Mouse (Mus musculus): Measurements from ENCODE around the gene Vmn1r21. TPM values are rescaled to one million over a fixed set of nuclear protein-coding genes. Genes with fewer than 3 reads are reported as not detected.

Vmn1r21 gene
- polyA plus RNA-seq, 1 experiment from 2014 or later = not detected

DNA sequence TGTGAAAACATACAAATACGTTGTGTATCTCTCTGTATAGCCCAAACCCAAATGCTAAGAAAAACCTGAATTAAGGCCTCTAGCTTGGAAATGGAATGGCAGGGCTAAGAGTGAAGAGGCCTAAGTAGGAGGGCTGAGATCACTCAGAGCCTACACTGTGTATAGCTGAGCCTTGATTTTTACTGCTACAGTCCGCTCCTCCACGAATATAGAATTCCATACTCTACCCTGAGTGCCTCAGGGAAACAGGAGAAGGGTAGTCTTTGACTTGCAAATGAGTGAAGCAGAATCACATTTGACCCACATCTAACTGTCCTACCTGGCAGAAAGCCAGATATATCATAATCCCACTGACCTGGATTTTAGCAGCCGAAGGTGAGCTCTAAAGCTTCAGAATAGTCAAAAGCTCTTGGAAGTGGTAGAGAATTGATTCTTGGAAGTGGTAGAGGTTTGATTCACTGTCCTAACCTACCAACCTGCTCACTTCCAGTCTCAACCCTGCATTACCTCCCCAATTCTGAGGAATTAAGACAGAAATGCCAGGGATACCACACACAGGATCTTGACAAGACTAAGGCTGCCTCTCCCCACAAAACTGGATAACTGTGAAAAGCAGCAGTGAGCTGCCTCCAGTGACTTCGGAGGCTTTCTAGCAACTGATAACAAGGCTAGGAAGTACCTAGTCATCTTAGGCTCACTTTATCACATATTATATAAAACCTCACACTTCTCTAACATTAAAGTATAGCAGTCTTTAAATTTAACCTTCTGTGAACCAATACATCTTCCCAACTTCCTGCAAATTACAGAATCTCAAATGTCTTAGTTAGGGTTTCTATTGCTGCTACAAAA is 44.7 kb downstream of the Vmn1r21 start:
- WGBS = 87% methylated on average over 5 of the region's 5 CpGs
- Histone ChIP-seq H3K36me3 (ENCODE audit: insufficient read depth, low read length) (no peaks in the 10 kb centered on the region), H3K27ac (ENCODE audit: low read length) (no peak overlapping the region), H3K4me3 (ENCODE audit: low read depth, low read length) (no peak overlapping the region), H3K9ac (replicated peaks; ENCODE audit: low read depth) (no peak overlapping the region), H3K4me1 (ENCODE audit: insufficient read depth, low read depth, low read length) (no peaks in the 10 kb centered on the region), H3K4me2 (replicated peaks; ENCODE audit: low read depth, low read length) (no peak overlapping the region), H3K27me3 (replicated peaks; ENCODE audit: insufficient read depth, low read length) (no peaks in the 10 kb centered on the region), H3K9me3 (ENCODE audit: low read length) (no peaks in the 10 kb centered on the region)
- TF ChIP-seq EP300 (IDR thresholded peaks at IDR 0.05) (no peak), CTCF (IDR thresholded peaks at IDR 0.05) (no peak)
- no peak for DNase-seq (ENCODE audit: low spot score)
- ATAC-seq = no peak

DNA sequence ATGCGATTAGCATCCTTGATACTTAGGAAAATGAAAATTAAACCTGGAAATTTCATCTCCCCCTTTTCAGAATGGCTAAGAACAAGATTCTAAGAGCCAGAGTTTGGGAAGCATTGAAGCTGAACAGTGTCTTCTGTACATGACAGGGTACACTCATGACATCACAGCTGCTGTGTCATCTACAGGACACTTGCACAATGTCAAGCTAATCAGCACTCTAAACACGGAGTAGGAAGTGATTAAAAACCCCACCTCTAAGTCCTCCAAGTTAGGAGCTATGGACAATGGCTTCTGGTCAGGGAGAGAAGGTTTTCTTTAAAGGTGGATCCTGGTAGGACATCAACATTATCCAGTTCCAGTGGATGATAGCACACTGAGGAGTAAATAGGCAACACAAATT is 47.0 kb downstream of the Vmn1r21 start:
- Histone ChIP-seq H3K27ac (ENCODE audit: low read length) (no peak overlapping the region), H3K36me3 (ENCODE audit: insufficient read depth, low read length) (no peaks in the 10 kb centered on the region), H3K4me3 (ENCODE audit: low read depth, low read length) (no peak overlapping the region), H3K27me3 (replicated peaks; ENCODE audit: insufficient read depth, low read length) (no peaks in the 10 kb centered on the region), H3K4me2 (replicated peaks; ENCODE audit: low read depth, low read length) (no peak overlapping the region), H3K9me3 (ENCODE audit: low read length) (no peaks in the 10 kb centered on the region), H3K9ac (replicated peaks; ENCODE audit: low read depth) (no peak overlapping the region), H3K4me1 (ENCODE audit: insufficient read depth, low read depth, low read length) (no peaks in the 10 kb centered on the region)
- TF ChIP-seq CTCF (IDR thresholded peaks at IDR 0.05) (no peak), EP300 (IDR thresholded peaks at IDR 0.05) (no peak)
- 59% methylated on average over 2 of the region's 2 CpGs for WGBS
- DNase-seq (ENCODE audit: low spot score) (no peak), ATAC-seq (no peak)

DNA sequence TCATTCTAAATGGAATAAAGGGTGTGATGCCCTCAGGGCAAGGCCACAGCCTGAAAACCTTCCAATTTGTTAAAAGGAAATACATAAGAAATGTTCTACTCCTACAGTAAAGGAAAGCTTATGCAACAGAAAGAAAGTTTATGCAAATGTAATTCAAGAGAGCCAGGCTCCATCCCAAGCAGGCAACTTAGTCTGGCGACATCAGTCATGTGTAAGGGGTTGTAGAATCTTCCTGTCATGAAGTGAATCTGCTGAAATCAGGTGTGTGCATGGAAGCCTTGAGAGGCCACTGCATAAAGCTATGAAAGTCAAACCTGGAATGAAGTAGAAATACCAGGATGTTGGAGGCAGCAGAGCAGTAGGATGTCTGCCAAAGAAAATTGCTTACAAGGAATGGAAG is 51.2 kb downstream of the Vmn1r21 start:
- DNase-seq (ENCODE audit: low spot score) (no peak), ATAC-seq (no peak)
- TF ChIP-seq EP300 (IDR thresholded peaks at IDR 0.05) (no peak), CTCF (IDR thresholded peaks at IDR 0.05) (no peak)
- H3K4me2 ChIP-seq (replicated peaks; ENCODE audit: low read depth, low read length) = no peak overlapping the region
- no peak overlapping the region for H3K9ac ChIP-seq (replicated peaks; ENCODE audit: low read depth)
- H3K9me3 ChIP-seq (ENCODE audit: low read length) = no peaks in the 10 kb centered on the region
- no peaks in the 10 kb centered on the region for H3K4me1 ChIP-seq (ENCODE audit: insufficient read depth, low read depth, low read length)
- H3K4me3 ChIP-seq (ENCODE audit: low read depth, low read length) = no peak overlapping the region
- H3K27ac ChIP-seq (ENCODE audit: low read length) = no peak overlapping the region
- no peaks in the 10 kb centered on the region for H3K36me3 ChIP-seq (ENCODE audit: insufficient read depth, low read length)
- no peaks in the 10 kb centered on the region for H3K27me3 ChIP-seq (replicated peaks; ENCODE audit: insufficient read depth, low read length)
- WGBS = 86% methylated on average over 1 of the region's 1 CpGs

DNA sequence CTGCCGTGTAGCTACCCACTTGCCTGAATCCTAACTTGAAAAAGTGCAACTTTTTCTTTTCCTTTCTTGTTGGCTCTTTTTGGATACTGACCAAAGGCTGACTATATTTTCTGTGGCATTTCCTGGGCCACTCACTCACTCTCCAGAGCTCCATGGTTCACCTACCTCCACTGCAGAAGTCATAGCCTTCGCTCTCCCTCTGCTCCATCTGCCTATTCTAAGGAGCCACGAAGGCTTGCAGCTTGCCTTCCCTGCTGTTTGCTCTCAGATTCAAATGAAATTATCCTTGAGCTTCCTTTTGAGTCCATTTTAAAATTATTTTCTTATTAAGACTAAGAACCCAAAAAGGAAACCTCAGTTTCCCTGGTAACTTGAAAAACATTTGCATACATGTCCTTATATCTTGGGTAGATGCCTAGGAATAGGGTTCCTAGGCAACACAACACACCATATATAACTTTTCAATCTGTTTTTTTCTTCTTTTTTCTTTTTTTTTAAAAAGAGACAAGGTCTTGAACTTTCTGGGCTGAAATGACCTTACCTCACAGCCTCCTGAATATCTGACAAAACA is 53.2 kb downstream of the Vmn1r21 start:
- H3K9me3 ChIP-seq (ENCODE audit: low read length) = no peaks in the 10 kb centered on the region
- H3K4me1 ChIP-seq (ENCODE audit: insufficient read depth, low read depth, low read length) = no peaks in the 10 kb centered on the region
- no peak overlapping the region for H3K4me3 ChIP-seq (ENCODE audit: low read depth, low read length)
- no peak for DNase-seq (ENCODE audit: low spot score)
- no peak overlapping the region for H3K4me2 ChIP-seq (replicated peaks; ENCODE audit: low read depth, low read length)
- H3K36me3 ChIP-seq (ENCODE audit: insufficient read depth, low read length) = no peaks in the 10 kb centered on the region
- no peak overlapping the region for H3K27ac ChIP-seq (ENCODE audit: low read length)
- no peaks in the 10 kb centered on the region for H3K27me3 ChIP-seq (replicated peaks; ENCODE audit: insufficient read depth, low read length)
- no peak for ATAC-seq
- 88% methylated on average over 3 of the region's 3 CpGs for WGBS
- TF ChIP-seq CTCF (IDR thresholded peaks at IDR 0.05) (no peak), EP300 (IDR thresholded peaks at IDR 0.05) (no peak)
- no peak overlapping the region for H3K9ac ChIP-seq (replicated peaks; ENCODE audit: low read depth)

DNA sequence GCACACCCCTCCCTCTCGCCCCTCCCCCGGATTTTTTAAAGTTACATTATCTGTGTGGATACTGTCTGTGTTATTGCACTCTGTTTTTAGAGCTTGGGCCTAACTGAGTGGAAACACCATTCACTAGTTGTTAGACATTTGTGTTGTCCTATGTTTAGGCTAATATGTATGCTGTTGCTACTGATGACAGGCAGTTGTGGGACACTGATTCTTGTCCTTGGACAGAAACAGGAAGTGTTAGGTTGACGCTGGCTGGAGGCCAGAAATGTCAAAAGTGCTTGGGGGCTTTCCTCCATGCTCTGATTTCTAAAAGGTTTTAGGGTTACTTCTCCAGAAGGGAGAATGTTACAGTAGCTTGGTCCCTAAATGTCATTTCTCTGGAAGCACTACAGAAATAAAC is 54.3 kb downstream of the Vmn1r21 start:
- H3K36me3 ChIP-seq (ENCODE audit: insufficient read depth, low read length) = no peaks in the 10 kb centered on the region
- DNase-seq (ENCODE audit: low spot score) = peak; percentile 29
- H3K9ac ChIP-seq (replicated peaks; ENCODE audit: low read depth) = no peak overlapping the region
- no peak overlapping the region for H3K4me3 ChIP-seq (ENCODE audit: low read depth, low read length)
- no peaks in the 10 kb centered on the region for H3K27me3 ChIP-seq (replicated peaks; ENCODE audit: insufficient read depth, low read length)
- no peak overlapping the region for H3K4me2 ChIP-seq (replicated peaks; ENCODE audit: low read depth, low read length)
- H3K27ac ChIP-seq (ENCODE audit: low read length) = no peak overlapping the region
- no peaks in the 10 kb centered on the region for H3K9me3 ChIP-seq (ENCODE audit: low read length)
- no peak for TF ChIP-seq EP300 (IDR thresholded peaks at IDR 0.05)
- TF ChIP-seq CTCF (IDR thresholded peaks at IDR 0.05) = no peak
- H3K4me1 ChIP-seq (ENCODE audit: insufficient read depth, low read depth, low read length) = no peaks in the 10 kb centered on the region
- ATAC-seq = no peak
- WGBS = 50% methylated on average over 3 of the region's 3 CpGs

Other genes starting within 250 kb of the Vmn1r21 start
- gene Pyurf, start 158.3 kb downstream of the Vmn1r21 start, polyA plus RNA-seq (2015; fragmentation: Nextera tagmentation; extraction: Ambion mirVana) = 11.3 and 11.5 TPM in 2 replicates
- gene Lancl2, start 147.8 kb downstream of the Vmn1r21 start, polyA plus RNA-seq (2015; fragmentation: Nextera tagmentation; extraction: Ambion mirVana) = 10.5 and 10.6 TPM in 2 replicates
- gene Vopp1, start 25.2 kb downstream of the Vmn1r21 start, polyA plus RNA-seq (2015; fragmentation: Nextera tagmentation; extraction: Ambion mirVana) = 15.9 and 17.6 TPM in 2 replicates
- gene Vmn1r22, start 57.7 kb upstream of the Vmn1r21 start, polyA plus RNA-seq (2015; fragmentation: Nextera tagmentation; extraction: Ambion mirVana) = not detected in 2 replicates
- gene Vmn1r23, start 76.5 kb upstream of the Vmn1r21 start, polyA plus RNA-seq (2015; fragmentation: Nextera tagmentation; extraction: Ambion mirVana) = not detected in 2 replicates
- gene Vmn1r24, start 111.2 kb upstream of the Vmn1r21 start, polyA plus RNA-seq (2015; fragmentation: Nextera tagmentation; extraction: Ambion mirVana) = not detected in 2 replicates
- gene Vmn1r25, start 130.5 kb upstream of the Vmn1r21 start, polyA plus RNA-seq (2015; fragmentation: Nextera tagmentation; extraction: Ambion mirVana) = not detected in 2 replicates
- not detected in 2 replicates for gene Vmn1r26, start 164.8 kb upstream of the Vmn1r21 start, polyA plus RNA-seq (2015; fragmentation: Nextera tagmentation; extraction: Ambion mirVana)

All from lung, postnatal 0 days (tissue).